Mouse (Mus musculus): Measurements from ENCODE around the gene Mast4.
"Not testable (repeated sequence)": the region's sequence is repeated elsewhere in the genome, so short reads cannot be mapped to it uniquely, and the experiment has no call there.

Gene Mast4

GRCm38 (mm10) chr13:102755124-102755523 lies 579.2 kb downstream of the Mast4 start:
- in situ Hi-C loops (cut with MseI, MboI): no loop called here

GRCm38 (mm10) chr13:102753714-102754556 lies 580.4 kb downstream of the Mast4 start:
- in situ Hi-C loops (cut with MseI, MboI): no loop called here

GRCm38 (mm10) chr13:102749891-102750290 lies 584.4 kb downstream of the Mast4 start:
- in situ Hi-C loops (cut with MseI, MboI): loop anchor here in 1 of 2 experiments (5.0 kb wide), 1 partner anchor 73 kb away; no protein-coding TSS in a partner anchor

GRCm38 (mm10) chr13:102749194-102749593 lies 585.1 kb downstream of the Mast4 start:
- in situ Hi-C loops (cut with MseI, MboI): loop anchor here in 1 of 2 experiments (5.0 kb wide), 1 partner anchor 72 kb away; no protein-coding TSS in a partner anchor

GRCm38 (mm10) chr13:102746803-102747561 lies 587.3 kb downstream of the Mast4 start:
- in situ Hi-C loops (cut with MseI, MboI): loop anchor here in 1 of 2 experiments (5.0 kb wide), 1 partner anchor 70 kb away; no protein-coding TSS in a partner anchor

- in situ Hi-C loops (cut with MseI, MboI): loop anchor here in 1 of 2 experiments (5.0 kb wide), 1 partner anchor 68 kb away; no protein-coding TSS in a partner anchor
These were observed 588.5 kb downstream of the Mast4 start for GRCm38 (mm10) chr13:102745626-102746342.

GRCm38 (mm10) chr13:102745270-102745600 lies 589.1 kb downstream of the Mast4 start:
- in situ Hi-C loops (cut with MseI, MboI): loop anchor here in 1 of 2 experiments (5.0 kb wide), 1 partner anchor 68 kb away; no protein-coding TSS in a partner anchor

- in situ Hi-C loops (cut with MseI, MboI): loop anchor here in 1 of 2 experiments (5.0 kb wide), 1 partner anchor 67 kb away; no protein-coding TSS in a partner anchor
These were observed 589.6 kb downstream of the Mast4 start for GRCm38 (mm10) chr13:102744481-102745269.

GRCm38 (mm10) chr13:102739720-102740535 lies 594.4 kb downstream of the Mast4 start:
- in situ Hi-C loops (cut with MseI, MboI): no loop called here

- in situ Hi-C loops (cut with MseI, MboI): no loop called here
These were observed 596.5 kb downstream of the Mast4 start for GRCm38 (mm10) chr13:102737811-102738210.

- in situ Hi-C loops (cut with MseI, MboI): no loop called here
These were observed 601.2 kb downstream of the Mast4 start for GRCm38 (mm10) chr13:102733063-102733462.

GRCm38 (mm10) chr13:102728951-102729350 lies 605.3 kb downstream of the Mast4 start:
- in situ Hi-C loops (cut with MseI, MboI): not testable (repeated sequence)

- in situ Hi-C loops (cut with MseI, MboI): no loop called here
These were observed 606.3 kb downstream of the Mast4 start for GRCm38 (mm10) chr13:102728035-102728434.

GRCm38 (mm10) chr13:102726876-102727275 lies 607.4 kb downstream of the Mast4 start:
- in situ Hi-C loops (cut with MseI, MboI): no loop called here

- in situ Hi-C loops (cut with MseI, MboI): no loop called here
These were observed 608.4 kb downstream of the Mast4 start for GRCm38 (mm10) chr13:102725906-102726305.

- in situ Hi-C loops (cut with MseI, MboI): no loop called here
These were observed 608.9 kb downstream of the Mast4 start for GRCm38 (mm10) chr13:102725416-102725815.

GRCm38 (mm10) chr13:102716973-102717372 lies 617.3 kb downstream of the Mast4 start:
- in situ Hi-C loops (cut with MseI, MboI): no loop called here

GRCm38 (mm10) chr13:102700744-102701143 lies 633.6 kb downstream of the Mast4 start:
- in situ Hi-C loops (cut with MseI, MboI): no loop called here

- in situ Hi-C loops (cut with MseI, MboI): no loop called here
These were observed 634.1 kb downstream of the Mast4 start for GRCm38 (mm10) chr13:102700176-102700575.
